Mouse (Mus musculus) MEL (cell line): ENCODE measurements around the gene Snrpc. TPM values are rescaled to one million over a fixed set of nuclear protein-coding genes. Genes with fewer than 3 reads are reported as not detected.

Experiments
- DNase-seq: peaks from one replicate; pipeline ENCODE4 v3.0.0; 2011; ENCODE audit warnings: low read depth, low spot score
- H3K27ac ChIP-seq: 2 replicates; pipeline ENCODE4 v1.5.1; 2012; ENCODE audit warnings: low read depth, mild to moderate bottlenecking, control low read depth, low read length, moderate library complexity; ENCODE audit not compliant: control insufficient read depth
- H3K27me3 ChIP-seq, 2 experiments: fragments of 150-350 bp in 1 of 2; sonication (generic) in 1 of 2; 2 replicates each; pipeline ENCODE4 v1.6.1; 2012; ENCODE audit warnings: low read length in 2 of 2, mild to moderate bottlenecking in 2 of 2, improper control_type of control experiment in 1 of 2, moderate library complexity in 1 of 2; ENCODE audit not compliant: insufficient read depth in 2 of 2, control insufficient read depth in 1 of 2
- H3K36me3 ChIP-seq, 2 experiments: 2 replicates each; pipeline ENCODE4 v1.6.1; 2012 to 2014; ENCODE audit warnings: low read length in 2 of 2, improper control_type of control experiment in 1 of 2, inconsistent platforms in 1 of 2, mild to moderate bottlenecking in 1 of 2; ENCODE audit not compliant: insufficient read depth in 2 of 2, control insufficient read depth in 1 of 2
- H3K4me1 ChIP-seq, 2 experiments: fragments of 150-350 bp in 1 of 2; sonication (generic) in 1 of 2; 2 replicates each; pipeline ENCODE4 v1.6.1; 2012; ENCODE audit warnings: low read length in 2 of 2, improper control_type of control experiment in 1 of 2, mild to moderate bottlenecking in 1 of 2; ENCODE audit not compliant: insufficient read depth in 2 of 2, control insufficient read depth in 1 of 2
- H3K4me3 ChIP-seq, 2 experiments: fragments of 150-350 bp in 1 of 2; sonication (generic) in 1 of 2; 2 replicates each; pipeline ENCODE4 v1.5.1; 2012; ENCODE audit warnings: low read depth in 2 of 2, low read length in 2 of 2, mild to moderate bottlenecking in 2 of 2, moderate library complexity in 2 of 2, control low read depth in 1 of 2, improper control_type of control experiment in 1 of 2; ENCODE audit not compliant: control insufficient read depth in 1 of 2, insufficient read depth in 1 of 2
- H3K79me2 ChIP-seq: 2 replicates; pipeline ENCODE4 v1.6.1; 2012; ENCODE audit warnings: mild to moderate bottlenecking, low read length, moderate library complexity; ENCODE audit not compliant: control insufficient read depth, poor library complexity, insufficient read depth
- H3K9ac ChIP-seq: 2 replicates; pipeline ENCODE4 v1.6.1; 2012; ENCODE audit warnings: low read depth, mild to moderate bottlenecking, control low read depth, low read length, moderate library complexity; ENCODE audit not compliant: control insufficient read depth, poor library complexity, severe bottlenecking
- H3K9me3 ChIP-seq: fragments of 150-350 bp; sonication (generic); replicated peaks from 2 replicates; pipeline ENCODE4 v1.6.1; 2012; ENCODE audit warnings: mild to moderate bottlenecking, low read length, improper control_type of control experiment, moderate library complexity; ENCODE audit not compliant: insufficient read depth
- CTCF ChIP-seq, 3 experiments: IDR thresholded peaks in 2 of 3; conservative IDR thresholded peaks in 1 of 3; 2 replicates each; pipeline ENCODE4 v1.5.1; 2011 to 2012; ENCODE audit warnings: low read length in 3 of 3, low read depth in 2 of 3, mild to moderate bottlenecking in 2 of 3, improper control_type of control experiment in 1 of 3, inconsistent platforms in 1 of 3, mixed read lengths in 1 of 3, moderate library complexity in 1 of 3; ENCODE audit not compliant: control insufficient read depth in 1 of 3, insufficient read depth in 1 of 3, poor library complexity in 1 of 3, severe bottlenecking in 1 of 3
- MAX ChIP-seq: IDR thresholded peaks from 2 replicates; pipeline ENCODE4 v1.6.1; 2011; ENCODE audit warnings: low read length, improper control_type of control experiment
- MXI1 ChIP-seq: IDR thresholded peaks from 2 replicates; pipeline ENCODE4 v1.6.1; 2011; ENCODE audit warnings: mild to moderate bottlenecking, low read depth, low read length, improper control_type of control experiment
- RCOR1 ChIP-seq: IDR thresholded peaks from 2 replicates; pipeline ENCODE4 v1.6.1; 2012; ENCODE audit warnings: low read depth, mild to moderate bottlenecking, inconsistent platforms, low read length, improper control_type of control experiment
- SIN3A ChIP-seq: IDR thresholded peaks from 2 replicates; pipeline ENCODE4 v1.6.1; 2012; ENCODE audit warnings: low read length, improper control_type of control experiment, inconsistent platforms
- ZC3H11A ChIP-seq: IDR thresholded peaks from 2 replicates; pipeline ENCODE4 v1.6.1; 2012; ENCODE audit warnings: low read depth, mild to moderate bottlenecking, inconsistent platforms, low read length, improper control_type of control experiment
- ZMIZ1 ChIP-seq: IDR thresholded peaks from 2 replicates; pipeline ENCODE4 v1.6.1; 2012; ENCODE audit warnings: low read depth, mild to moderate bottlenecking, inconsistent platforms, low read length, improper control_type of control experiment, moderate library complexity
- polyA plus RNA-seq, 2 experiments: library from polyadenylated mRNA; stranded (reverse) in 1 of 2; unstranded in 1 of 2; fragments of >175 nt in 1 of 2; fragments of >200 nt in 1 of 2; gene quantifications; 2 replicates each; pipeline versions ENCODE4 v1.2.1 to v1.2.4; 2012; ENCODE audit warnings: low replicate concordance in 2 of 2, low read depth in 1 of 2; ENCODE audit not compliant: insufficient read length in 2 of 2, insufficient read depth in 1 of 2, missing spikeins in 1 of 2
- total RNA-seq: library from RNA; depleted of rRNA; stranded (reverse); fragments of 300-350 nt; gene quantifications from 2 replicates; pipeline ENCODE4 v1.2.3, GENCODE M21; 2012

Gene Snrpc
- total and polyA plus RNA-seq, 3 experiments = 217 to 227 TPM; not detected in 1

DNA sequence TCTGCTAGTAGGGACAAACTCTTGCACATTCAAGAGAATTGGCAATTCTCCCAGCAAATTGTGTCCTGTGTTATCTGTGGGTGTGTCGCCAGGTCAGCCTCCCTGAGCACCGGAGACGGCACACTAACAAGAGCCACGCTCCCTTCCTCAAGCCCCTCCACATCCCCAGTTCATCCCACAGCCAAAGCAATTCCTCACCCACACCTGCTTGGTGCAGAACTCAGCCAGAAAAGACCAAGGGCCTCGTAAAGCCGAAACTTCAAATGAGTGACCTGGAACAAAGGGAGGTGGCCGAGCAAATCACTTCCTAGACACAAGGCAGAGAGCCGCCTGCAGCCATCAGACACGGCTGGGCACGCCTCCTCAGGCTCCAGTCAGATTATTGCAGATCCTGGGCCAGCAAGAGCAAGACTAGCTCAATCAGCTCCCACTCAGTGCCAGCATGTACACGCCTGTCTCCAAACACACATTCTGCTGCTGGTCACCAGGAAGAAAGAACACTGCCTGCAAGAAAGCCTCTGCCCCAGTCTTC, 40.5 kb upstream of the Snrpc start:
- DNase-seq = peak; percentile 57
- H3K4me1 ChIP-seq = peaks cover 5 to 17% of the 10 kb centered on the region in 2 experiments; a peak in 3 of 4 replicates
- H3K27ac ChIP-seq = no peak overlapping the region
- H3K27me3 ChIP-seq = no peaks in the 10 kb centered on the region
- TF ChIP-seq SIN3A (peak; percentile 27; the same call in 1 of the 2 replicates), MXI1 (no peak; the same call in 1 of the 2 replicates), CTCF (IDR thresholded peaks at IDR 0.05 in 2 of 3, conservative IDR thresholded peaks at IDR 0.05 in 1 of 3; ENCODE audit: control insufficient read depth in 1 of 3, insufficient read depth in 1 of 3, low read depth in 2 of 3, low read length in 3 of 3, poor library complexity in 1 of 3, severe bottlenecking in 1 of 3) (no peak)
- TF ChIP-seq, all 39 proteins: peak for 1
- Histone ChIP-seq H3K9ac (no peak overlapping the region), H3K4me3 (no peak overlapping the region), H3K79me2 (peaks cover 68% of the 10 kb centered on the region), H3K9me3 (no peaks in the 10 kb centered on the region), H3K36me3 (peaks cover 4 to 12% of the 10 kb centered on the region in 2 experiments; a peak in 3 of 4 replicates)

DNA sequence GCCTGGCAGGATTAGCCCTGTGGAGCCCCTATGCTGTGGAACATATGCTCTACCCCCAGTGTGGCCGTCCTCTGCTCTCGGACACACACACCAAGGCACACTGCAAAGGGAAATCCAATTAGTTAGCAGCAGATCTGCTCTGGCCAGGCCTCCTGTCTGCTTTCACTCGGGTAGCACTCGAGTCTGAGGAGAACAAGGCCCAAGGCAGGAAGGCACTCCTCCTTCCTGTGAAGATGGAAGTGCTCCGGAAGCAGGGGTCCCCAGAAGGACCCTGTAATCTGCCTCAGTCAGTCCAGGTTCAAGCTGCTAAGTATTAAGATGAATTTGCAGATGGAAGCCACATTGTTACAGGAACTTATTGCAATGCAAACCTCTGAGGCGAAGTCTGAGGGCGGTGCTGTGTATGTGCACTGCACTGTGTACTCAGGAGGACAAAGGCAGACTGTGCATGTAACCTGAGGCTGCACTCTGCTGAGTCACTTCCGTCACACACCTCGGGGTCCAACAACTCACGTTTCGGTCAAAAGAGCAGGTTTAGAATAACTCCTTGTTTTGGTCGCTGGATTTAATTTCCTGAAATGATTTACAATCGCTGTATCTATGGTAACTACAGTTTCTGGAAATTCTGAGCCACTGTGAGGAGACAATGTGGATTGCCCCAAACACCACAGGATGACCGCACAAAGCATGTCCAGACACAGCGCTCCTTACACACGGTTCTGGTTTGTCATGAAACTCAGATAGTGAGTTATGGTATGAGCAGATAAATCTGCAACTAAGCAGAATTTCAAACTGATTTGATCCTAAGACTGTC, 38.0 kb upstream of the Snrpc start:
- TF ChIP-seq ZC3H11A (no peak), MAX (no peak), ZMIZ1 (no peak)
- H3K79me2 ChIP-seq = peaks cover 86% of the 10 kb centered on the region
- H3K9me3 ChIP-seq = no peaks in the 10 kb centered on the region
- H3K27me3 ChIP-seq = no peaks in the 10 kb centered on the region
- H3K4me1 ChIP-seq = peaks cover 5 to 21% of the 10 kb centered on the region in 2 experiments; a peak in 3 of 4 replicates
- DNase-seq = no peak
- H3K27ac ChIP-seq = no peak overlapping the region
- H3K4me3 ChIP-seq = no peak overlapping the region
- H3K9ac ChIP-seq = no peak overlapping the region
- H3K36me3 ChIP-seq = peaks cover 8 to 14% of the 10 kb centered on the region in 2 experiments

DNA sequence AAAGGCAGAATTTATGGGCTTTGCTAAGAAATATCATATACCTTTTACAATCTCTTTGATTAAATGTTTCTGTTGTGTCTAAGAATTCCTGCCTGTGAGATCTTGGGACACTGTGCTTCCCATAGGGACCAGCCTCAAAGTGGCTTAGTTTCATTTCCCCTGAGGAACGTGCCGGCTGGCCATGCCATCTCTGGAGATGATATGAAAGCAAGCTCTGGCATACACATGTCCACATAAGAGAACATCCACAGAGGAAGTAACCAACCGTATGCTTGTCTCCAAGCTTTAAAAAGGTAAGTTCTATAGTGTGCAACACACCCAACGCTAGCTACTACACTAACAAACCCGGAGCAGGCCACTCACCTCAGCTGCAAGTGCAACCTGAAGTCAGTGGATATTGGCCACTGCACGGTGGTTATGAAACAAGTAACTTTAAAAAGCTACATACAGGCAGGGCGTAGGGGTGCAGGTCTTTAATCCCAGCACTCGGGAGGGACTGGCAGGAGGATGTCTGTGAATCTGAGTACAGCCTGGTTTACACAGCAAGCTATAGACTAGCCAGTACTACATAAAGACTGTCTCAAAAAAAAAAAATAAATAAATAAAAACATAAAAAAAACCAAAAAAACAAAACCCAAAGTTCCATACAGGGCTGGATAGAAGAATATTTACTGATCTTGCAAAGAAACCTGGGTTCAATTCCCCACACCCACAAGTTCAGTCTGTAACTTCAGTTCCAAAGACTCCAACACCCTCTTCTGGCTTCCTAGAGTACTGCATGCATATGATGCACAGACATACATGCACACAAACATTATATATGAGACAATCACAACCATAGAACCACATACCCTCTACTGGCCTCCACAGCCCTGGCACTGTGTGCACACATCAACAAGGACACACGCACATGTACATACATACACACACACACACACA, 37.0 kb upstream of the Snrpc start:
- H3K27ac ChIP-seq = no peak overlapping the region

More for the DNA sequence above, 37.0 kb upstream of the Snrpc start:
- H3K36me3 ChIP-seq = peaks cover 8 to 24% of the 10 kb centered on the region in 2 experiments
- no peak for TF ChIP-seq RCOR1
- peak in 1 of 3 experiments; percentile 35; a peak in 3 of 6 replicates for TF ChIP-seq CTCF (IDR thresholded peaks at IDR 0.05 in 2 of 3, conservative IDR thresholded peaks at IDR 0.05 in 1 of 3; ENCODE audit: control insufficient read depth in 1 of 3, insufficient read depth in 1 of 3, low read depth in 2 of 3, low read length in 3 of 3, poor library complexity in 1 of 3, severe bottlenecking in 1 of 3)
- TF ChIP-seq, all 39 proteins: peak for 1
- no peak overlapping the region for H3K9ac ChIP-seq
- H3K4me3 ChIP-seq = no peak overlapping the region
- H3K9me3 ChIP-seq = no peaks in the 10 kb centered on the region
- H3K79me2 ChIP-seq = peaks cover 87% of the 10 kb centered on the region
- DNase-seq = peak; percentile 36
- no peaks in the 10 kb centered on the region for H3K27me3 ChIP-seq
- H3K4me1 ChIP-seq = peaks cover 7 to 27% of the 10 kb centered on the region in 2 experiments; a peak in 3 of 4 replicates
